Mouse (Mus musculus): ENCODE data around the gene Gm37240. TPM values are rescaled to one million over a fixed set of nuclear protein-coding genes. Genes with fewer than 3 reads are reported as not detected.
A peak's percentile ranks its signal among the peaks of the same experiment; 100 is the strongest.

Gene Gm37240
- total RNA-seq, 2 experiments from 2014 or later, result 38.8 to 39.2 TPM

DNA sequence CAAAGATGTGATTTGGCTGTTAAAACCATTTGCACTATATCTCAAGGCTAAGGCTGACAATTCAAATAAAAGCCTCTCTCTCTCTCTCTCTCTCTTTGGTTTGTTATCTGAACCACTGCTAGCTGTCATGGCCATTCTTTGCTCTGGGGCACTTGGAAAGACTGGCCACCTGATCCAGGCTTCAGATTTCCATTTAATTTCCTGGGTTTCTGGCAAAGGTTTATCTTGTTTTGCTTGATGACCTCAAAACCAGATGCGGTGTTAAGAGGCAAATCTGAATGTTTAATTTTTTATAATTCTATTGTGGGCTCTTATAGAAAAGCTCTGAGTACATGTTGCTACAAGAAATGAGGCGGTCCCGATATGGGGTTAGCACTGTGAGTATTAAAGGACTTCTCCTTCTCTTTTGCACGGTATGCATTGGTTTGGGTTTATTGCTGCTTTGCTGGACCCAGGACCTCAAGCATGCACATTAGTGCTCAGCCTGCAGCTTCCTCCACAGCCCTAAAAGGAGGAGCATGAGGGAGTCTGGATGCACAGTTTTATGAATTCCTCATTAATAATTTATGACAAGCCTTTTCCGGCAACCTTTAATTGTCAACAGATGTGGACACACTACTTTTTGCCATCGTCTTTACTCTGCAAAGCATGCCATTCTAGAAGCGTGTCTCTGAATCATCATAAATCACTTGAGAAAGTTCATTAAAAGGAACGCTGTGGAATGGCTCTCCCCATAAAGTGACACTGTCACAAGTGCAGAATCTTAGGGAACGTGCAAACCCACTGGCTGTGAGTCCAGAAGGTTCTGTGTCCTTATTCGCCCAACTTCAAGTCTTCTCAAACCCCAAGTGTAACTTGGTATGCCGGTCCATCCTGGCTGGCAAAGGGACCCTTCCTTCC is 351.4 kb downstream of the Gm37240 start:
- intact Hi-C loops (cut with DNase I), result no loop called here
- DNase-seq (ENCODE audit: low spot score), result no peak

DNA sequence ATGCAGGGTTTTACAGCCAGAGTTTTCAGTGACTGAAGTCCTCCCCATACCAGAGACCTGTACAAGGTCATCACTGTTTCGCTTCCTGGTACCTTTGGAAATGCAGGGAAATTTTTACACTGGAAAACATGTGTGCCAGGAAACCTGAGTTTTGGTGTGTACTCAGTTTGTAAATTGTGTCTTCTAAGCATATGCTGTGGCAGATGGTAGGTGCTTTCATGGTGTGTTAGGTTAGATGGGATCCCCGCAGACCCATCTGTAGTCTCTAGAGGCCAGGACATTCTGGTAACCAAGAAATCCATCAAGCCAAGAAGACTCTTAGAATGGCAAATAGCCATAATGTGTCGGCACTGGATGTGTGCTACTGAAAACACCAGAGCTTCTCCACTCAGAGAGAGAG is 352.3 kb downstream of the Gm37240 start:
- intact Hi-C loops (cut with DNase I), result no loop called here
- no peak for DNase-seq (ENCODE audit: low spot score)

DNA sequence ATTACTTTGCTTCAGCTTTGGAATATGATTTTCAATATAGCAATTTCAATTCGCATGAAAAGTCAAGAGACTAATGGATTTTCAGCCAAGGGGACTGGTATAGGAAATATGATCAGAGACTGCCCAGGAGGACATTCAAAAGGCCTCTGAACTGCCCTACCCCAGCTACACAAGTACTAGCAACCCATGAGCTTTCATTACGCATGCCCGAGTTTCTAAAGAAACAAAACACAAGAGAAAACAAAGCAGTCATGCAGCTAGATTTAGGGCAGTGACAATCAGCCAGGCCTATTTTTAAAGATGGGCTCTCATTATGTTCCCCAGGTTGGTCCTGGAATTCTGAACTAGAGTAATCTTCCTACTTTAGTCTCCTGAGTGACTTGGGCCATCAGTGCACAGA is 354.9 kb downstream of the Gm37240 start:
- no peak for DNase-seq (ENCODE audit: low spot score)
- intact Hi-C loops (cut with DNase I), result no loop called here

DNA sequence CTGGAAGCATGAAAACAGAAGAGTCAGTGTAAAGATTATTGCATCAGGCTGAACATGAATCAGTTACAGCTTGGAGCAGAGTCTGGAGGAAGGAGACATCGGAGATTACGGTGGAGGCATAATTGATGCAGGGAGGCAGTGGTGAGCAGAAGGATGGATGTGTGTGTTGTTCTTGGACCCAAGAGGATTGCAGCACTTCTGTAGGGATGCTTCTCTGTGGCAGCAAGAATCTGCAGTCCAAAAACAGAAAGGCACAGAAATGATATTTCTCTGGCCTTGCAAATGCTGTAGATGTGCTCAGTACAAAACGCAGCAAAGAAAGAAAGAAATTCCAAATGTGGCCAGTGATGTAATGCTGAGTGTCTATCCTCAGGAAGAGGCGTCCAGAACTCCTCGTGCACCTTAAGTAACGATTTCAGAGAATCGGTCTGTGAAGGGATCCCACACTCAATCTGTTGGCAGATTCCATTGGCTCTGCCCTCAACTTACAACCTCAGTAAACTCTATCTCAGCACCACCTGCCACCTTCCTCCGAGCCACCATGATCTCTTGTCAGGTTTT is 356.6 kb downstream of the Gm37240 start:
- intact Hi-C loops (cut with DNase I), result no loop called here
- DNase-seq (ENCODE audit: low spot score), result no peak

DNA sequence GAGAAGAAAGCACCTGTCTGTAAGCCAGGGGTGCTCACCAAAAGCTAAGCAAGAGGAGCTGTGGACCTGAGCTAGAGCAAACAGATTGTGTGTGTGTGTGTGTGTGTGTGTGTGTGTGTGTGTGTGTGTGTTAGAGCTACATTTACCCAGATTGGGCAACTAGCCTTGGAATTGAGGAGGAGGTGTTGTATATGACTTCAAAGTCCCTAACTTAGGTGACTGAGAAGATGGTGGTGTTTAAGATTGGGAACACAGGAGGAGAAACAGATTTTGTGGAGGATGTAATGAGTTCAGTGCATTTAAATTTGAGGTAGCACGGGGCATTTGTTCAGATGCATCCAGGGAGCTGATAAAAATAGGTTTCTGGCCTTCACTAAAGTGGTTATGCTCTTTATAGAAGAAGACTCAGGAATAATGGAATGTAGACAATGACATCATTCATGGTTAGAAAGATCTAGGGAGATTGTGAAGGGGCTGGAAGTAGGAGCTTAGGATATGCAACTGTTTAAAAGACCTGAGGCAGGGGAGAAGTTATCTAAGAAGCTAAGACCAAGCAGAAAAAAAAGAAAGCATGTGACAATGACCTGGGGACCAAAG is 365.9 kb downstream of the Gm37240 start:
- no peak for DNase-seq (ENCODE audit: low spot score)
- intact Hi-C loops (cut with DNase I), result no loop called here

DNA sequence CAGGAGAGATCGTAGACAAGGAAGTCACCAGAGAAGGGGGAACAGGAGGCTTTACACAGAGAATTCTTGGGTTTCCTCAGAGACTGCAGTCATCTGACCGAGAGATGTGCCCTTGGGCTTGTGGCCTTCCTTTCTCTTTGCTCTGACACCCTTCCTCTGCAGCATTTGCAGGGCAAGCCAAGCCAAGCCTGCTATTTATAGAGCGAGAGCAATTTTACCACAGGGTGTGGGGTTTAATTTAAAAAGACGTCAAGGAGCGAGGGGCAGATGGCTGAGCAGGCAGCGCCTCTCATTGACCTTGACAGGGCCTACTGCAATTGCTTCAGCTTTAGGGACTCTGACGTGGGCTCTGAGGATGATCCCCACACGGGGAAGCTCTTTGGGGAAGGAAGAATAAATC is 368.6 kb downstream of the Gm37240 start:
- peak; percentile 7 for DNase-seq (ENCODE audit: low spot score)
- intact Hi-C loops (cut with DNase I), result loop anchor here (5.0 to 10.0 kb wide), 5 partner anchors 34 to 591 kb away; no protein-coding TSS in a partner anchor

DNA sequence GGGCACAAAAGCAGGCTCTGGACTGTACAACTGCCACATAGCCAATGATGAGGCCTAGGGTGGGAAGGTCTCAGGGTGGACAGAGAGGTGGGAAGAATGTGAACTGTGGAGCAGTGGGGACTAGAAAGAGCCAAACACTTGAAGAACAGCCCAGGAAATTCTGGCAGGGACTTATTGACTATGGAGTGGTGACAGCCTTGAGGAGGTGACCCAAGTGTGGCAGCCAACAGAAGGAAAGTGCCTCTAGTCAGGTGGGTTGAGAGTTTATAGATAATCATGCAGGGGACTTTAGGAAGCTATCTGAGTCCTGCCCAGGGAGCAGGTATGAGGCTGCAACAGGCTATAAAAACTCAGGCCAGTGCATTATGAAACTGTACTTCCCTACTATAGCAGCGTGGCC is 369.2 kb downstream of the Gm37240 start:
- intact Hi-C loops (cut with DNase I), result loop anchor here (5.0 to 10.0 kb wide), 5 partner anchors 34 to 591 kb away; no protein-coding TSS in a partner anchor
- peak; percentile 32 for DNase-seq (ENCODE audit: low spot score)

DNA sequence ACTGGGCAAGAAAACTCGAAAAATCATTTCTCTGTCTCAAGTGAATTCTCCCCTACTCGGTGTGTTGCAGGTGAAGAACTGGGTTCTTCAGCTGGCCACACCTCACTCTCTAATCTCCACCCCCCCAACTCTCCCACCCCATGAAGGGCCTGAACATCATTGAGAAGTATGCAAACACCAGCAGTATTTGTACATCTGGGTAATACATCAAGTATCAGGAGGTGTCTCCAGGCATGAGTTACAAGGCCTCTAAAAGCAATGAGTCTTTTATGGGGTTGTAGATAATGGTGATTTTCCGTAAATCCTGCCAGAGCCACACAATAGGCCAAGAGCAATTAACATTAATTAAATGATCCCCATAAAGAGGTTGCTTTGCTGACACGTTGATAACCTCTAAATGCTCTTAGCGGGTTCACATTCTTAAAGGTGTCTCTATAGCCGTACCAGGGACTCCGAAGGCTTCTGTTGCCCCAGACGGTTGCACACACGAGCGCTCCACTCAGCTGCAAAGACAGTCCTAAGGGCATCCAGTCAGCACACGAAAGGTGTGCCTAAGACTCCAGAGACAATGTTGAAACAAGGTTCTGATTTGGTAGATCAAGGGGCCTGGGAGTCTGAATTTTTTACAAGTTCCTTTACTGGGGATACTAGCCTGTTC is 370.4 kb downstream of the Gm37240 start:
- DNase-seq (ENCODE audit: low spot score), result no peak
- intact Hi-C loops (cut with DNase I), result loop anchor here (5.0 to 10.0 kb wide), 5 partner anchors 35 to 590 kb away; no protein-coding TSS in a partner anchor

DNA sequence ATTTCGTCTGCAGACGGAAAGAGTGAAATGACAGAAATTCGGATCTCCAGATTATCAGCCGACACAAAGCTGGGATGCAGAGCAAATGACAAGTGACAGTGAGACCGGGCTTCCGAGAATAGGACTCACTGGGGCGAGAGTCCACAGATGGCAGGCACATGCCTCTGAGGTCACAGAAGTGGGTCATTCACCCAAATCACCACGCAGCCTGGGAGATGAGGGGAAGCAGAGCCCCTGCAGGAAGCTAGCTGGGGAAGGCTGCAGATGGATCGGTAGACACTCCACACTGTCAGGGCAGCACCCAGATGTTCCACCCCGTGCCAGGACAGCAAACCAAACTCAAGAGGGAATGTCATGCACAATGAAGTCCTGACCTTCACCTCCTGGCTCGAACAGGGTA is 372.6 kb downstream of the Gm37240 start:
- intact Hi-C loops (cut with DNase I), result loop anchor here (5.0 to 10.0 kb wide), 6 partner anchors 38 to 587 kb away; no protein-coding TSS in a partner anchor

DNA sequence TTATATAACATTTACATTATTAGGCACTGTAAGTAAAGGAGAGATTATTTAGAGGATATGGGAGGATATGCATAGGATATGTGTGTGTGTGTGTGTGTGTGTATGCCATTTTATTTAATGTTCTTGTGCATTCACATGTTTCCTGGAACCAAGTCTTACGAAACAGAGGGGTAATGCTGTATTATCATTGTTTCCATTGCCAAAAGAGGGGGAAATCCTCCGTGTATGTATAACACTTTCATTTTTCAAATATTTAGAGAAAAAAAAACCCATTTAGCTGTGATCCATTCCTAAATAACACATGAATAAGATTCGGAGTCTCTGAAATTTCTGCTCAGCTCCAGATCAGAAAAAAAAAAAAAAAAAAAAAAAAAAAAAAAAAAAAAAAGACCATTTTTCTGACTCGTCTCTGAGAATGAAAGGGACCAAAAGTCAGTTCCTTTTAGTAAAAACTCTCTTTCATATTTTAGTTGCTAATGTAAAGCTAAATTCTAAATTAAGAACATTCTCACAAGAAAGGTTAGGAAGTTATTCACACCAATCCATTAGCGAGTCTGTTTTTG is 378.5 kb downstream of the Gm37240 start:
- intact Hi-C loops (cut with DNase I), result no loop called here
- no peak for DNase-seq (ENCODE audit: low spot score)

More for the DNA sequence above, 372.6 kb downstream of the Gm37240 start:
- DNase-seq (ENCODE audit: low spot score), result no peak

DNA sequence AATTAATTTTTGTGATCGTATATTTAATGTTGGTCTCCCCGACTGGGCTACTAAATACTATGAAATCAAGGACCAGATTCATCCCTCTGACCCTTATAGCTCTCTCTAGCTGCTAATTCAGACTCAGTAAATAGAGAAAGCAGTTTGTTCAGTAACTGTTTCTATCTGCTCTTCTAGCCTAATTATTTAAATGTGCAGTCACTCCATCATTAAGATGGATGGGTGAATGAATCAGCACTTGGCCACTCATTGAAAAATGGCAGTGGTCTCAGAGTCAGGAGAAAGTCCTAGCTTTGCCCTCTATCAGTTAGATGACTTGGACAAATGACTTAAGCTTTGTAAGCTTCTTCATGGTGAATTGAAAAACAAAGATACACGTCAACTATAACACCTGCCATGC is 387.2 kb downstream of the Gm37240 start:
- intact Hi-C loops (cut with DNase I), result loop anchor here (1.0 kb wide), 1 partner anchor 22 kb away; no protein-coding TSS in a partner anchor

DNA sequence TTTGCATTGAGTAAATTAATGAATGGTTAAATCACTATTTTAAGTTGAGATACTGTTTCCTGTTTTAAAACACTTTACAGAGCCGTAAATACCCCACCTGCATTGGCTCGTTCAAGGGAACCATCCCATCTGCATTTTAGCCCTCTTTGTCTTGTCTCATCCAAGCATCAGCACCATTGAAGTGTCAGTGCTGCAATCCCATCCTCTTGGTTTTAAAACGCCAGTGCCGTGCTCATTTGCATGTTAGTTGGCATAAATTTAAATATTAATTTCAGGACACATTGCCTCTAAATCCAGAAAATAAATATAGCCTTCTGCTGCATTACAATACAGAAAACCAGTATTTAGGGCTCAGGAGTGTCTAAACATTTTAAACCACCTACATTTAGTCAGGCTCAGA is 391.2 kb downstream of the Gm37240 start:
- no peak for DNase-seq (ENCODE audit: low spot score)
- intact Hi-C loops (cut with DNase I), result no loop called here

More for the DNA sequence above, 387.2 kb downstream of the Gm37240 start:
- no peak for DNase-seq (ENCODE audit: low spot score)

DNA sequence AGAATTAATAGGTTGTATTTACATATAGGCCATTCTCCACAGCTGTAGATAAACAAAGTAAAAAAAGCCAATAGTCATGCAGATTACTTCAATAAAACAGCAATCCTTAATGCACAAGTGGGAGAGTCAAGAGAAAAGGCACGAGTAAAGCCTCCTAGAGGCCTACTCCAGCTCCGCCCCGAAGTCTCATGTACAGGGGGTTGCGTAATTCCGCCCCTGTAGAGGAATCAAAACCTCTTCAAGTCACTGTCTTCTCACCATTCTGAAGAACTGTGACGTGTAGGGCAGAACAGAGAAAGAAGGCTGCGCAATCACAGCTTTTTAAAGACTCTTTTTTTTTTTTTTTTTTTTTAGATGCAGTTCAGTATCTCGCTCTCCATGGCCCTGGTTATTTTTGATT is 393.5 kb downstream of the Gm37240 start:
- intact Hi-C loops (cut with DNase I), result no loop called here

DNA sequence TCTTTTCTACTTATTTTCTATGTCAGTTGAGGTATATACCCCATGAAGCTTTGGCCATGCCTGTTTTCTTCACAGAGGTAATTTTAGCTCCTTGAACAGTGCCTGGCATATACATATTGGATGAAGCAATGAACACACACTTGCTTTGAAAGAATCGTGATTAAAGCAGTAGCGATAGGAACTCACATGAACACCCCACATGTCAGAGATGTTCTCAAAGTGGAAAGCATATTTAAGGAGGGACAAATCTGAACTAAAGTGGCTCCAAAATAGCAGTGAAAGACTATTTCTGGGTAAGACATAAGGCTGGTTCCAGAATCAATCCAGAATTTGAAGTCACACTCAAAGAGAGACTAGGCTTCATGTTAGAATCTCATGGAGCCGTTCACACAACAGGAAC is 397.1 kb downstream of the Gm37240 start:
- DNase-seq (ENCODE audit: low spot score), result no peak
- intact Hi-C loops (cut with DNase I), result no loop called here

More for the DNA sequence above, 393.5 kb downstream of the Gm37240 start:
- DNase-seq (ENCODE audit: low spot score), result no peak

DNA sequence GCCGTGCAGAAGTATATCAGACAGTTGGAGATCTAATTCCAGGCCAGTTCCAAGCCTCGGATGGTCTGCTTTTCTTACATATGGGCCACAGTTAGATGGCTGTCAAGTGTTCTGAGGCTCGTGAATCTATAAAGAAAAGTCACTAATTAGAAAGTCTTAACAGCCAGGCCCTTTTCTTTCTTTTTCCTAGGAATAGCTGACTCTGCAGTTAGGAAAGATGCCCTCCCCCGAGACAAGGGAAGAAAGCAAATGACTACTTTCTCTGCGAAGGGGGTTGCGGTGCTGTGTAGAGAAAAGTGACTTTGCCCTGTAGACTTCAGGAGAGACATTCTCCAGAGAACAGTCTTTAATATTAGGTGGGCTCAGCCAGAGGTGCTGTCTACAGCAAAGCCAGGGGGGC is 399.9 kb downstream of the Gm37240 start:
- no peak for DNase-seq (ENCODE audit: low spot score)
- intact Hi-C loops (cut with DNase I), result no loop called here

DNA sequence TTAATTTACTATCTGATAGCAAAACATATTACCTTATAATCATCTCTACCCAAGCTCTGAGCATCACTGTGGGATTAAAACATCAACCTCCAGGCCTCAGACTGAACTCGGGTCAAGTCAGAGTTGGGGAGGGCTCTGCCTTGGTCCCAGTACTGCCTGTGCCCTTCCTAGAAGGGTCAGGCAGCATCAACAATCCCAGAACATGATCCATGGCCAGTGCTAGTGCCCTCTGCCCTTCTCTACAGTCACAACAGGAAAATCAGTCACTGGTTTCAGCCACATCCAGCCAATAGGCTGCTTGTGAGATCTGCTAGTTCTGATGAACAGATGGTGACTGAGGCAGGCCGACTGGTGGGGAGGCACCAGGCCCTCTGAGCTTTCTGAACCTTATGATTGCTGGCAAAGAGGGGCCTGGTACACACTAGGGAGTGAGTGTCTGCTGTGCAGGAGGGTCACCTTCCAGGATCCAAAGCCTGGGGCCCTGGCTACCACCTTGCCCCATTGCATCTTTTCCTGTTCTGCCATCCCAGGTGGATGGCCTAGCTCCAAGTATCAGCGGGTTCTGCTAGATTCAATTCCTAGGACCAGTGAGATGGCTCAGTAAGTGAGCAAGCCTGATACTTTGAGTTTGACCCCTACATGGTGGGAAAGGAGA is 401.7 kb downstream of the Gm37240 start:
- intact Hi-C loops (cut with DNase I), result no loop called here
- DNase-seq (ENCODE audit: low spot score), result no peak

DNA sequence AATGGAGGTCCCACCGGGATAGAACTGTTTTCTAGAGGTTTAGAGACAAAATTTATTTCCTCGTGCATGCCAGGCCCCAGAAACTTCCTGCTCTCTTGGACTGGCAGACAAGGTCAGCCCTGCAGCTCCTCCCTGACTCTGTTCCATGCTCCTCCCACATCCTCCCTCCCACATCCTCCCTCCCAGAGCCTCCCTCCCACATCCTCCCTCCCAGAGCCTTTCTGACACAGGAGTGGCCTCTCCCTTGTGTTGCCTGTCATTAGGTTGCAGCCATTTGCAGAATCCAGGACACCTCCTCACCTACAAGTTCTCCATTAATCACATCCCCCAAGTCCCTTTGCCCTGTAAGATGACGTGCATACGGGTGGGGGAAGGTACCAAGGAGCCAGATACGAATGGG is 404.7 kb downstream of the Gm37240 start:
- DNase-seq (ENCODE audit: low spot score), result no peak
- intact Hi-C loops (cut with DNase I), result no loop called here

DNA sequence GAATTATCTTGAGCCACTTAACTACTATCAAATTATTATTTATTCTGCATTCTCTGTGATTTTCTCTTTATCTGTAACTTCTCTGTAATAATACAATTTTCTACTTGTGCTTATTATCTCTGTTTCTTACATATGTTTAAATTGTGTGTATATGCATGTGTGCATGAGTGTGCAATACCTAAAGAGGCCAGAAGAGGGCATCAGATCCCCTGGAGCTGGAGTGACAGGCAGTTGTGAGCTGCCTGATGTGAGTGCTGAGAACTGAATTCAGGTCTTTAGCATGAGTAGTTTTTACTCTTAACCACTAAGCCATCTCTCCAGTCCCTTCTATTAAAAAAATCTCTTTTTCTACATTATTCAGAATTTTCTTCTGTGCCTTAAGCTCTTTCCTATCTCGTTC is 406.7 kb downstream of the Gm37240 start:
- no peak for DNase-seq (ENCODE audit: low spot score)
- intact Hi-C loops (cut with DNase I), result no loop called here

DNA sequence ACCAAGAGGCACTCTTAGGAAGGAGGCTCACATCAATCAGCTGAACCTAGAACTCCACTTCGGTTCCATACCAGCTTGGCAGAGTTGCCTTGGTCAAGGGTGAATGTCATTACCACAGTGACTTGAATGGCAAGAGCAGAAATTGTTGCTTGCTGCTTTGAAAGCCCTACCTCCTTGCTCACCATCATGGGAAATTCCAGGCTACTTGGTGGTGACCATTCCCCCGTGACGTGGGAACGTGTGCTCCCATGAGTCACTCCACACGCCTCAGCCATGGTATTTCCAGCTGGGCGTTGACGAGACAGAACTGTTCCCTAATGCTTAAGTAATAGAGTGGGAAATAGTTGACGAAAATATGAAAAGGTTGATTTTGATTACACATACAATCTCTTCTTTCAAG is 408.6 kb downstream of the Gm37240 start:
- intact Hi-C loops (cut with DNase I), result loop anchor here (1.0 kb wide), 1 partner anchor 22 kb away; no protein-coding TSS in a partner anchor
- DNase-seq (ENCODE audit: low spot score), result no peak
